Mouse (Mus musculus) hindbrain, postnatal 0 days (tissue): Measurements from ENCODE around the gene Apbb1ip. TPM values are rescaled to one million over a fixed set of nuclear protein-coding genes. Genes with fewer than 3 reads are reported as not detected.

Source experiments
- ATAC-seq: fragments of 200-750 bp; cut with Nextera tagmentation; 2 replicates; pipeline ENCODE4 v1.8.0; 2017; ENCODE audit warnings: mild to moderate bottlenecking, moderate TSS enrichment, moderate library complexity
- DNase-seq: peaks from one replicate; pipeline ENCODE4 v3.0.0-alpha.2; 2015; ENCODE audit warnings: low spot score
- H3K27ac ChIP-seq: fragments of 300-500 bp; sonication (generic); 2 replicates; pipeline ENCODE4 v1.5.1; 2014; ENCODE audit warnings: mild to moderate bottlenecking
- H3K27me3 ChIP-seq: fragments of 300-500 bp; sonication (generic); 2 replicates; pipeline ENCODE4 v1.6.1; 2014; ENCODE audit warnings: low read length, mixed read lengths; ENCODE audit not compliant: insufficient read depth
- H3K36me3 ChIP-seq: fragments of 300-500 bp; sonication (generic); 2 replicates; pipeline ENCODE4 v1.6.1; 2014; ENCODE audit warnings: low read length, mixed read lengths; ENCODE audit not compliant: insufficient read depth
- H3K4me1 ChIP-seq: fragments of 300-500 bp; sonication (generic); 2 replicates; pipeline ENCODE4 v1.6.1; 2014; ENCODE audit warnings: antibody characterized with exemption, low read length, mixed read lengths; ENCODE audit not compliant: insufficient read depth
- H3K4me2 ChIP-seq: fragments of 300-500 bp; sonication (generic); 2 replicates; pipeline ENCODE4 v1.6.1; 2014; ENCODE audit warnings: low read depth, mild to moderate bottlenecking, low read length, moderate library complexity, mixed read lengths
- H3K4me3 ChIP-seq: fragments of 300-500 bp; sonication (generic); 2 replicates; pipeline ENCODE4 v1.5.1; 2014; ENCODE audit warnings: low read length
- H3K9ac ChIP-seq: fragments of 300-500 bp; sonication (generic); replicated peaks from 2 replicates; pipeline ENCODE4 v1.6.1; 2014; ENCODE audit warnings: mild to moderate bottlenecking, low read length, moderate library complexity, mixed read lengths
- H3K9me3 ChIP-seq: fragments of 300-500 bp; sonication (generic); 2 replicates; pipeline ENCODE4 v1.6.1; 2016; ENCODE audit warnings: low read length, mixed read lengths
- CTCF ChIP-seq: IDR thresholded peaks from 2 replicates; pipeline ENCODE4 v1.5.1; 2016; ENCODE audit warnings: antibody characterized with exemption, control low read depth, low read depth
- WGBS: fragments of 180-500 bp; shearing (Covaris S2); extraction: QIAGEN DNeasy Blood & Tissue Kit; methylation state at CpG from one replicate; pipeline ENCODE4 v1.1.7; 2014; 5-methylcytosine and 5-hydroxymethylcytosine counted together
- polyA plus RNA-seq: library from polyadenylated mRNA; unstranded; fragments of >200 nt; fragmentation: Nextera tagmentation; extraction: Ambion mirVana; gene quantifications from 2 replicates; pipeline ENCODE4 v1.2.1, GENCODE M21; 2015
- total RNA-seq: library from RNA; depleted of rRNA; stranded (reverse); fragments of >200 nt; gene quantifications from 2 replicates; pipeline ENCODE4 v1.2.3, GENCODE M21; 2014

The Apbb1ip gene
- total and polyA plus RNA-seq, 2 experiments from 2014 or later = 0.10 to 1.7 TPM

DNA sequence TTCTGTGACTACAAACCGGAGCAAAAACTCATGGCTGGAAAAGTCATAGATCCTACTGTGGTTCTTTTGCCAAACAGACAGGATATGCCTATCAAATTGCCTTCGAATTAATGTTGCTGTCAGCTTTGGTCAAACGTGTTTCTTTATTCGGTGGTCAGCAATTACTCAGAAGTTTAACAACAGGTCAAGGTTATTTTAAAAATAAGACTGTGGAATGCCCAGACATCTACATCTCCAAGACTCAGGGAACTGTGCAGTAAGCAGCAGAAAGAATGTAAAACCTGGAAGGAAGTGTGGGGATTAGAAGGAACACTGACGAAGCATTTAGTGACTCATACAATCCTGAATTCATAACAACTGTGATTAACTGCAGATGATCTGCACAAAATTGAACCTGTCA lies 40.0 kb downstream of the Apbb1ip start:
- ATAC-seq (no peak), DNase-seq (no peak)
- H3K27ac ChIP-seq = no peak overlapping the region
- no peak overlapping the region for H3K9ac ChIP-seq
- H3K4me2 ChIP-seq = no peak overlapping the region
- no peaks in the 10 kb centered on the region for H3K9me3 ChIP-seq
- no peak overlapping the region for H3K4me3 ChIP-seq
- WGBS = 74% methylated on average over 5 of the region's 5 CpGs
- H3K36me3 ChIP-seq = no peaks in the 10 kb centered on the region
- no peaks in the 10 kb centered on the region for H3K27me3 ChIP-seq
- H3K4me1 ChIP-seq = no peaks in the 10 kb centered on the region
- no peak for TF ChIP-seq CTCF

DNA sequence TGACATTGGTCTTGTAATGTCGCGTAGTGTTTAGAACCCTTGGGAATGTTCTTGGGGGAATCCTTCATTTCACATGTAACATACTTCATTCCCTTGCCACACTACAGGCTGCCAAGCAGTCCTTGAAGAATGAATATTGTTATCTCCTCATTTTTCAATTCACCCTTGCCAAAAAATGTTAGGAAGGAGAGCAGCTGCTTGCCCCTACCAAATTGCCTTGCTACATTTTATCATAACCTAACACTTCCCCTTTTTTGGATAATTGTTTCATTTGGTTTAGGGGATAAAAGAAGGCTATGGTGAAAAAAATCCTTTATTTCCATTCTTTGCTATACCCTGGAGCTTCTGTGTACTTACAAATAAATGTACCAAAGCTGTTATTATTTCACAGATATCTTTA lies 41.8 kb downstream of the Apbb1ip start:
- TF ChIP-seq CTCF = no peak
- ATAC-seq (no peak), DNase-seq (no peak)
- WGBS = 93% methylated on average over 2 of the region's 2 CpGs
- H3K27ac ChIP-seq = no peak overlapping the region
- H3K4me3 ChIP-seq = no peak overlapping the region
- H3K4me2 ChIP-seq = no peak overlapping the region
- no peaks in the 10 kb centered on the region for H3K4me1 ChIP-seq
- H3K36me3 ChIP-seq = no peaks in the 10 kb centered on the region
- no peaks in the 10 kb centered on the region for H3K9me3 ChIP-seq
- H3K27me3 ChIP-seq = no peaks in the 10 kb centered on the region
- H3K9ac ChIP-seq = no peak overlapping the region

DNA sequence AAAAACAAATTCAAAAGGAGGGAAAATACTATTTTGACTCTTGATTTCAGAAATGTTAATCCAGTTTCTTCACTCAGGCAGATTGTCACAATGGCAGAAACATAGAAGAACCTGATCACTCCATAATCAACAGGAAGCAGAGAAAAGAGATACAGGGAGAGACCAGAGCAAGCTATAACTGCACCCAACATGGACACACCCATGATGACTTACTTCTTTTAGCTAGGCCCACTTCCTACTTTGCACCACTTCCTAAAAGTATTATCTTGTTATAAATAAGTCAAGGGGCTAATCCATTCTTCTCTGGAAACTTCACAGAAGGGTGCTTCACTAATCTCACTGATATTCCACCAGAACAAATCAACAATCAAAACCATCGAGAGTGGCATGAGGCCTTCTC lies 42.3 kb downstream of the Apbb1ip start:
- no peak for TF ChIP-seq CTCF
- Histone ChIP-seq H3K27me3 (no peaks in the 10 kb centered on the region), H3K4me2 (no peak overlapping the region), H3K9me3 (no peaks in the 10 kb centered on the region), H3K4me3 (no peak overlapping the region), H3K4me1 (no peaks in the 10 kb centered on the region), H3K36me3 (no peaks in the 10 kb centered on the region), H3K27ac (no peak overlapping the region), H3K9ac (no peak overlapping the region)
- ATAC-seq = no peak
- DNase-seq = no peak
- WGBS = 57% methylated on average over 1 of the region's 1 CpGs

DNA sequence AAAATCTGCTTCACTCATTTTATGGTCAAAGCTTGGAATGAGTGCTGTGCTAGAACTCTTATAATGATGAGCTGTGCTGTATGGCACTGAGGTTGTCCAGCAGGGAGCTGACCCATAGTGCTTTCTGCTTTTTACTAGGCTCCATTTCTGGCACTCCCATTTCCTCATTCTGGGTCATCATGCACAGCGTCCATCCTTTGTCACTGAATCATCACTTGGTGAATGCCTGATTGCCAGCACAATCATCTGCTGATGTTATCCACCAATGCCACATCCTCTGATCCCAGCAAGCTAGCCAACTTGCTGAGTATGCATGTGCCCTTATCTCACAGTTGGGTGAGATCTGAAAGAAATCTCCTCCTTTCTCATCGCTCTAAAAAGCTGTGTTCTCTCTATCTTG lies 48.4 kb downstream of the Apbb1ip start:
- Histone ChIP-seq H3K27ac (no peak overlapping the region), H3K9ac (no peak overlapping the region), H3K4me1 (no peaks in the 10 kb centered on the region), H3K4me3 (no peak overlapping the region), H3K4me2 (no peak overlapping the region), H3K36me3 (no peaks in the 10 kb centered on the region), H3K27me3 (no peaks in the 10 kb centered on the region), H3K9me3 (no peaks in the 10 kb centered on the region)
- DNase-seq (no peak), ATAC-seq (no peak)
- WGBS = 73% methylated on average over 2 of the region's 2 CpGs
- TF ChIP-seq CTCF = no peak

DNA sequence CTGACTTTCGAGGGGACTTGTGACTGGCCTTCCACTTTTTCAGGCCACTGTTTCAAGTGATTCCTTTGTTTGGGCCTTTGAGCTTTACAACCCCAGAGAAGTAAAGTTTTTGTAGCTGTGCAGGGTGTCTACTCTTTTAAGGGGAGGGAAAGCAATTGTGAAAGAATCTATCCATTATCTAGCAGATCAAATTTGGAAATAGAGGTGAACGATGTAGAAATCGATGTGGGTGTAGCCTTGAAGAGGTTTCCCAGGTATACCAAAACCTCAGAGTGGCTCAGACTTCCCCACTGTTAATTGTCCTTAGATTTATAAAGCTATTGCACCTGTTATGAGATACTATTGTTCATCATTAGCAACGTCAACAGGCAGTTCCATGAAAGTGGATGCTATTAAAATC lies 71.6 kb downstream of the Apbb1ip start:
- 91% methylated on average over 4 of the region's 4 CpGs for WGBS
- no peaks in the 10 kb centered on the region for H3K9me3 ChIP-seq
- H3K9ac ChIP-seq = no peak overlapping the region

DNA sequence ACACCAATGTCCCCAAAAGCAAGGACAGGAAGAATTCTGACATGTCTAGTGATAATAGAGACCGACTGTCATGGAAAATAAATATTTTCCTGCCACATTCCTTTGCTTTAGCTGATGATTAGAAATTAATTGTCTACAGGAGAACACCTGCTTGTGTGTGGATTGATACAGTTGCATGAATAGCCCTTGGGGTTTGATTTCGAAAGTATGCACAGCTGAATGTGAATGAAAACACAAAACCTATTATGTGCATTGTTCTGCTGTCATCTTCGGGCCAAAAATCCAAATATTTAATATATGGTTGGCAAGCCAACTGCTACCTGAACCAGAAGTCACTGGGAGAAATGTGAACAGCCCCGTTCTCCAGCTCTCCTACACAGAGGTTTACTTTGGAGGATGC lies 78.0 kb downstream of the Apbb1ip start:
- Histone ChIP-seq H3K27ac (no peak overlapping the region), H3K9me3 (no peaks in the 10 kb centered on the region), H3K27me3 (no peaks in the 10 kb centered on the region), H3K9ac (no peak overlapping the region), H3K4me2 (no peak overlapping the region), H3K4me3 (no peak overlapping the region), H3K4me1 (no peaks in the 10 kb centered on the region), H3K36me3 (no peaks in the 10 kb centered on the region)
- WGBS = 72% methylated on average over 4 of the region's 4 CpGs
- no peak for ATAC-seq
- no peak for TF ChIP-seq CTCF
- no peak for DNase-seq

More for the DNA sequence above, 71.6 kb downstream of the Apbb1ip start:
- no peak for TF ChIP-seq CTCF
- Histone ChIP-seq H3K4me2 (no peak overlapping the region), H3K27me3 (no peaks in the 10 kb centered on the region), H3K4me1 (no peaks in the 10 kb centered on the region), H3K4me3 (no peak overlapping the region), H3K27ac (no peak overlapping the region), H3K36me3 (no peaks in the 10 kb centered on the region)
- DNase-seq (no peak), ATAC-seq (no peak)

DNA sequence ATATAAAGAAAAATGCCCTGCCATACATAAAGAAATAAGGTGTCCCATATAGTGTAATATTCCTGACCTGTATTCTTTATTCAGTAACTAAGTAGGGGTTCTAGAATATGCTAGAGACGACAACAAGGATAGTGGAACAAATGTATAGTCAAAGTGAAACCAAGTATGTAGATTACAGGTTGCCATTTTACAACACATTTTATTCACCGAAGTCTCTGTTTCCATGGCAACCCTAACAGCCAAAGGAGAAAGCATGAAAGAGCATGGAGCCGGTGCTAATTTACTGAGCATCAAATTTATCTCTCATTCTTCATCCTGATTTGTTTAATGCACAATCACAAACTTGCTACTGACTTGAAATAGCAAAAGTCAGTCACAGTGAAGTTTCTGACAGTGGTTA lies 83.6 kb downstream of the Apbb1ip start:
- no peak overlapping the region for H3K4me3 ChIP-seq
- DNase-seq (peak; percentile 61), ATAC-seq (peak; percentile 59; the same call in 1 of the 2 replicates)
- no peak overlapping the region for H3K9ac ChIP-seq
- no peak overlapping the region for H3K4me2 ChIP-seq
- TF ChIP-seq CTCF = no peak
- no peaks in the 10 kb centered on the region for H3K36me3 ChIP-seq
- H3K4me1 ChIP-seq = no peaks in the 10 kb centered on the region
- H3K27ac ChIP-seq = no peak overlapping the region
- H3K27me3 ChIP-seq = no peaks in the 10 kb centered on the region
- H3K9me3 ChIP-seq = no peaks in the 10 kb centered on the region
- 23% methylated on average over 3 of the region's 3 CpGs for WGBS
